Mouse (Mus musculus) heart, adult 11 months (tissue): ENCODE measurements around the gene Dcst2.

Experiments
- DNase-seq: peaks from one replicate; pipeline ENCODE4 v3.0.0; 2022

Dcst2 gene

GRCm38 (mm10) chr3:89332013-89332412 is 29.8 kb upstream of the Dcst2 start:
- no peak for DNase-seq

- no peak for DNase-seq
These were observed 29.3 kb upstream of the Dcst2 start for GRCm38 (mm10) chr3:89332476-89332875.

DNA sequence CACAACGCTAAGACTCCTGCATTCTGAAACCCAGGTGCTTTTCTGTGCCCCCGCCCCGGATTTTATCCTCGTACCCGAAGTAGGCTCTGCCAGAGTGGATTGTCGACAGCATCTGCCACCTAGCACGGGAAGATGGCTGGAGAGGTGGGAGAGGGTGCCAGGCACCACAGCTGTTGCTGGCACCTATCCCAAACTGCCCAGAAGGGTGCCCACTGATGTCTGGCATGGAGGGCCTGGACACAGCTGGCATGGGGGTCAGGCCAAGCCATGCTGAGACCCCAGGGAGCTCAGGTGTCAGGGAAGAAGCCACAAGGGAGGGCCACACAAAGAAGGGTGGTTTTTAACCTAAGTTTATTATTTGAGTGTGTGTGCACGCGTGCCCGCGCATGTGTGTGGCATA is 28.7 kb upstream of the Dcst2 start:
- no peak for DNase-seq

DNA sequence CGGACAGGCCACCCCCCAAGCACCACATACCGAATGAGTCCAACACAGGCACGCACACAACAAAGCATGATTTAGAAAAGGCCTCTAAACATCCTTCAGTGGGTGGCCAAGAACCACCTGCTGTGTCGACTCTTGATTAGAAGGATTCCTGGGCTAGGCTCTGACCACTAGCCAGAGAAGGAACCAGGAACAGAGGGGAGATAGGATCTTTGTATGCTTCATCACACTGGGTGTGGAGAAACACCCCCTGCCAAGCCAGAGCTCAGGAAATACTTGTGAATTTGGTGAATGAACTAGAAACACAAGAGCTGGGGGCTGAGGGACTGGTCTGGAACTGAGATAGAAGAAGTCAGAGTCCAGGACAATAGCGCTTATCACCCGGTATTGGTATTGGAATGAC is 25.2 kb upstream of the Dcst2 start:
- no peak for DNase-seq

- DNase-seq = no peak
These were observed 24.6 kb upstream of the Dcst2 start for GRCm38 (mm10) chr3:89337062-89337720.

DNA sequence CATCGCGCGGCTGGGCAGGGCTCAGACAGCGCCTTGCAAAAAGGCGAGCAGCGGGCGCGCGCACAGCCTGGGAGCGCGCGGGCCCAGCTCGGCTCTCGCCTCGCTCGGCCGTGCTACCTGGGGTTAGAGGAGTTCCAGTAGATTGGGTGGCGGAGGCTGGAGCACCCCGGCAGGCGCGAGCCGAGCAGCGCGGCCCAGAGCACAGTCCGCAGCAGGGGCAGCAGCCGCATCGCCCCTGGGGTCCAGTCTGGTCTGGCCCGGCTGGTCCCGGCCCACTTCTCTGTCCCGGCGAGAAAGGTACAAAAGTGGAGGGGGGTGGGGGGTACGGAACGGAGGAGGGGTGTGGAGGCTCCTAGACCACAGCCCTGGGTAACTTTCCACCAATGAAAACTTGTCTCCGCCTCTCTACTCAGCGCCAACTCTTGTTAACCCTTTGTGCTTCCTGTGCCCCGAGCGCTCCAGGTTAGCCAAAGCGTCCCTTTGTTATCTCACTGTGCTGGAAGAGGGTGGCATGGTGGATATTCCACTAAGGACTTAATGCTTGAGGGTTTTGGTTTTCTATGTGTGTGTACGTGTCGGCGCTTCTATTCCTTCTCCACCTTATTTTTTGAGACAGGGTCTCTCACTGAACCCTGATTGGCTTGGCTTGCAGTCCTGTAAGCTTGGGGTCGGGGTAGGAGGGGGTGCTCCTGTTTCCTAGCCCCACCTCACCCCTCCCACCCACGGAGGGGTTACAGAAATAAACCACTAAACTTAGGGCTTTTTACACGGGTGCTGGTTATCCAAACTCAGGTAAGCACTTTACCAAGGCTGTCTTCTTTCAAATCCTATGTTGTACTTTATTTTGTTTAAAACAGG is 23.8 kb upstream of the Dcst2 start, which contains the start of gene Efna4:
Gene Efna4, minus strand, starts transcription at position 308 of the 858 bp plus-strand sequence.
- peak; percentile 95 for DNase-seq

- DNase-seq = peak; percentile 94
These were observed 22.4 kb upstream of the Dcst2 start for GRCm38 (mm10) chr3:89339416-89339815.

GRCm38 (mm10) chr3:89340465-89340864 is 21.3 kb upstream of the Dcst2 start:
- peak; percentile 96 for DNase-seq

DNA sequence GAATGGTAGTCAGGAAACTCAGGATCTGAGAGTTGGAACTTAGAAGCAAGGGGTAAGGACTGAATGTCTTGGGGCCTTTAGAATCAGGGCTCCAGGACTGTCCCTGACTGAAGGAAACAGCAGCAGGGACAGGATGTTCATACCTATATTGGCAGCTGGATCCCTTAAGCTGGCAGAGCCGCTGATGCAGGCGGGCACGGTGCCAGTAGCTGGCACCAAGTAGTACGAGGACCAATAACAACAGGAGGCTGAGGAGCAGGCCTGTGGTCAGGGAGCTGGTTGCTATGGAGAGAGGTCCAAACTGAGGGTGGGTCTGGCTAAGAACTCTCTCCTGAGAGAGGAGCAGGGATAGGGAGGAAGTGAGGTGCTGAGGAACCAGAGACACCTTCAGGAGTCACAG is 20.0 kb upstream of the Dcst2 start:
- DNase-seq = no peak

DNA sequence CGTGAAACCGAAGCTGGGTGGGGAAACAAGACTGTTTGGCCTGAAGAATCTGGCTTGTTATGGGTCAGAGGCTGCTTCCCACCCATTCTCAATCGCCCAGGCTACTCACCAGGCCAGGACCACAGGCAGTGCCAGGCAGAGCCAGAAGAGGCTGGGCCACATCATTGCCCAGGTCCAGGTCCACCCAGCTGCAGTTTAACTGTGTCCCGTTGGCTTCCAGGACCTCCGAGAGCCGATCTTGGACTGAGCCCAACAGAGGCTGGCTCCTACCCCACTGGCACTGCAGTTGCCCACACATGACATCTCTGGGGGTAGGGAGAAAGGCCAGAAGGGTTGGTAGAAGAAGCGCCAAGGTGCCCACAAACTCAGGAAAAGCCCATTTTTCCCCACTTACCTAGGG is 18.5 kb upstream of the Dcst2 start:
- DNase-seq = no peak

GRCm38 (mm10) chr3:89346815-89347540 is 14.8 kb upstream of the Dcst2 start:
- peak; percentile 97 for DNase-seq

GRCm38 (mm10) chr3:89347916-89348315 is 13.9 kb upstream of the Dcst2 start:
- DNase-seq = peak; percentile 98

DNA sequence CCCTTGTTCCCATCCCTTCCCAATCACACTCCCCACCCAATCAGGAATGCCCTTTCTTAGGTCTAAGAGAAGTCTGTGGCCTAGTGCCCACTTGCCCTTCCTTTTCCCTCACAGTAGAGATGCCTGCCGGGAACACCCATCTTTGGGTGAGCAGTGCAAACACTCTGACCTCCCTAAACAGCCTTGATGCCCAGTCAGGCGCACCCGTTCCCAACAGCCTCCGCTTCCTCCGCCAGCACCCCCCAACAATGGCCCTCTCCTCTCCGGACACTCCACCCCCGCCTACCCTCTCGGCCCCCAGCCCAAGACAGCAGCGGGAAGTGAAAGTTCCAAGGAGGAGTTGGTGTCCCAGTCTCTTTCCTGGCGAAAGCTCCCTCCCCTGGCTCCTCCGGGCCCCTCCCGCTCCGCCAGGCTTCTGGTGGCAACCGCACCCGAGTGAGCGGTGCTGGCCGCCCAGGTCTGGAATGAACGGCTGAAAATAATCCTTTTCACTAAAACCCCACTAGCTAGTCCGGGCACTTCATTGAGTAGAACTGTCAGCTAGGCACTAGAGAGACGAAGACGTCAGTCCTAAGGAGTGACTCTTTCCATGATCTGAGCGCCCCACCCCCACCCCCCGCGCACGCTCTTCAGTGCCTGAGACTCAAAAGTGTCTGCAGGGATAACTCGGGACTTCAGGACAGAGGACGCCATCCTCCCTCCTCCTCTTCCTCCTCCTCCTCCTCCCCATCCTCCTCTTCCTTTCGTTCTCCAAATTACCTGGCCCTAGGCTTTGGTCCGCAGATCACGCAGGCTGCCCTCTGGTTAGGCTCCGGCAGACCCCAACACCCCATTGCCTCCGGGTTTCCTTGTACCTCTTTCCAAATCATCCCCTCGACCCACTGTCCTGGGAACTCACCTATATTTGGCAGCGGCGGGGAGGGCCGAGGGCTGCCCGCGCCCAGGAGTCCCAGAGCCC is 12.6 kb upstream of the Dcst2 start:
- DNase-seq = peak; percentile 99

GRCm38 (mm10) chr3:89349869-89350501 is 11.8 kb upstream of the Dcst2 start, which contains the start of gene Adam15:
Adam15 (minus strand) TSS chr3:89349996.
- DNase-seq = peak; percentile 99

GRCm38 (mm10) chr3:89351271-89351670 is 10.5 kb upstream of the Dcst2 start:
- DNase-seq = no peak

GRCm38 (mm10) chr3:89354816-89355511 is 6.8 kb upstream of the Dcst2 start:
- peak; percentile 98 for DNase-seq

DNA sequence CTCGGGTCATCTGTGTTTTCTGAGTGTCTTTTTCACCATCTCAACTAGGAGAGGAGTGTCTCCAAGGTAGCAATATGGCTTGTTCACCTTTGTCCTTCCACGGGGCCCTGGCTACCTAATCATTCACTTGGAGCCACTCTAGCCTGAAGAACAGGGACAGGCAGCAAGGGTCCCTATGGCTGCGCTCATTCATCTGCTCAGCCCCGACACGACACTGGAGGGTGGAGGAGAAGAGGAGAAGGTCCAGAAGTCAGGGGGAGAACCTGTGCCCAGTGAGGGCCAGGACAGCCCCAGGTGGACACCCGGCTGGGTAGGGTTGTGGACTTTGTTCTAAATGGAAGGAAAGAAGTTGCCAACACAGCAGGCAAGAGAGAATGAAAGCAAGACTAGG is 6.3 kb upstream of the Dcst2 start:
- no peak for DNase-seq

- DNase-seq = no peak
These were observed 5.7 kb upstream of the Dcst2 start for GRCm38 (mm10) chr3:89356029-89356428.

GRCm38 (mm10) chr3:89359630-89360029 is 2.1 kb upstream of the Dcst2 start:
- DNase-seq = peak; percentile 89

- DNase-seq = peak; percentile 89
These were observed 1.5 kb upstream of the Dcst2 start for GRCm38 (mm10) chr3:89360237-89360636.

DNA sequence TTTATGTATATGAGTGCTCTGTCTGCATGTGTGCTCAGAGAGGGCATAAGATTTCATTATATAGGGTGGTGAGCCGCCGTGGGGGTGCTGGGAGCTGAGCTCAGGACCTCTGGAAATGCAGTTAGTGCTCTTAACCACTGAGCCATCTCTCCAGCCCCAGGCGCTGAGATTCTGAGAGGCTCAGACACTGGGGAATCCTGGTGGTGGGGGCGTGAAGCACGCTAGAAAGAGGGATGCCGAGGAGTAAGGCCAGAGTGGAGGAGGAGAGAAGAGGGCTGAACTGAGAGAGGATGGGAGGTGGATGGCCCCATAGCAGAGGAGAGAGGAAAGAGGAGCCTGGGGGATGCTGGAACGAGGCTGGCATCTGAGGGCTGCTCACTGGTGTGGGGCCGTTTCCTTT is 2.9 kb downstream of the Dcst2 start:
- no peak for DNase-seq
